Mouse (Mus musculus): ENCODE data around the gene Sema3b. TPM values are rescaled to one million over a fixed set of nuclear protein-coding genes. Genes with fewer than 3 reads are reported as not detected.
A peak's percentile ranks its signal among the peaks of the same experiment; 100 is the strongest.

Sema3b gene
- polyA plus RNA-seq, 1 experiment from 2014 or later = 0.52 TPM

- ATAC-seq = no peak
- H3K9ac ChIP-seq = no peak overlapping the region
- no peak overlapping the region for H3K27ac ChIP-seq
- peaks cover 39% of the 10 kb centered on the region for H3K4me1 ChIP-seq
- peaks cover 34% of the 10 kb centered on the region for H3K36me3 ChIP-seq
- H3K27me3 ChIP-seq (replicated peaks) = peaks cover 47% of the 10 kb centered on the region
- H3K9me3 ChIP-seq (replicated peaks) = no peaks in the 10 kb centered on the region
- 82% methylated on average over 11 of the region's 11 CpGs for WGBS (ENCODE audit: insufficient replicate concordance)
- H3K4me3 ChIP-seq = no peak overlapping the region
- no peak overlapping the region for H3K4me2 ChIP-seq
Measured at GRCm38 (mm10) chr9:107596619-107597569, 12.1 kb downstream of the Sema3b start.

DNA sequence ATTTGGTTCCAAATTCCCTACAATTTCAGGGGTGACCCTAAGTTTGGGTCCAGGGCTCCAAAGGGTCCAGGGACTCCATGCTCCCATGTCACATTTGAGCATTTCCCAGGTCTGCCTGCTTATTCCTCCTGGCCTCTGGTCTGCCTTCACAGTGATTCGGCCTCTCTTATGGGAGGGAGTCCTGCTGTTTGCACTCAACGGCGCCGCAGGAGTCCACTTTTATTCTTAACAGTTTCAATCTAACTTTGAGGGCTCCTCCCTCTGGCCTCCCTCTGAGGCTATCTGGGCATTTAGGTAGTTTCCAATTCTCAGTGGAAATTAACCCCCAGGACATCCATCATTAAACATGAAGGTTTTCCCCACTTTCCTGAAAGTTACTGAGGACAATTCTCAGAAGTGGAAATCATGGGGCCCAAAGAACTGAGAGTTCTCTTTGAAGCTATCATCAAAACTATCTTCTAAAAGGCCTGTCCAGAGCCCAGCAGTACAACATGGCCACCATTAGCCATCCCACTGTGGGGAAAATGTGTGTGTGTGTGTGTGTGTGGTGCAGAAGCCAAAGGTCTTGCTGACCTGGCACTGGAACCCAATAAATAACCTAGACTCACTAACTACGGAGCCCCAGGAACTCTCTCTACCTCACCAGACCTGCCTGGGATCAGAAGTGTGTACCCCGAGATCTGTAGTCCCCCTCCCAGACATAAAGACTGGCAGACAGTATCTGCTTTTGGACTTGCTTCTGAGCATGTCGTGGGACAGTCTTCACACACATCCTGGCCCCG lies 14.6 kb downstream of the Sema3b start:
- ATAC-seq = no peak
- WGBS (ENCODE audit: insufficient replicate concordance) = 82% methylated on average over 8 of the region's 8 CpGs
- Histone ChIP-seq H3K27ac (no peak overlapping the region), H3K4me3 (no peak overlapping the region), H3K9ac (no peak overlapping the region), H3K27me3 (replicated peaks) (peaks cover 23% of the 10 kb centered on the region), H3K4me2 (no peak overlapping the region), H3K9me3 (replicated peaks) (no peaks in the 10 kb centered on the region), H3K36me3 (peaks cover 59% of the 10 kb centered on the region), H3K4me1 (peaks cover 47% of the 10 kb centered on the region)

- Histone ChIP-seq H3K4me2 (no peak overlapping the region), H3K9me3 (replicated peaks) (no peaks in the 10 kb centered on the region), H3K4me1 (peaks cover 49% of the 10 kb centered on the region), H3K36me3 (peaks cover 67% of the 10 kb centered on the region), H3K9ac (no peak overlapping the region), H3K4me3 (no peak overlapping the region), H3K27ac (0 out of 2 replicates have a peak overlapping the region, but pooled peaks have one; percentile 1), H3K27me3 (replicated peaks) (peaks cover 11% of the 10 kb centered on the region)
- no peak for ATAC-seq
- 89% methylated on average over 11 of the region's 11 CpGs for WGBS (ENCODE audit: insufficient replicate concordance)
Measured at GRCm38 (mm10) chr9:107593101-107593976, 15.7 kb downstream of the Sema3b start.

- Histone ChIP-seq H3K27me3 (replicated peaks) (no peaks in the 10 kb centered on the region), H3K9ac (peak overlapping the region; percentile 93), H3K4me1 (peaks cover 48% of the 10 kb centered on the region), H3K4me2 (peak overlapping the region; percentile 73), H3K36me3 (peaks cover 67% of the 10 kb centered on the region), H3K9me3 (replicated peaks) (no peaks in the 10 kb centered on the region), H3K27ac (peak overlapping the region; percentile 99), H3K4me3 (peak overlapping the region; percentile 82)
- ATAC-seq = no peak
- WGBS (ENCODE audit: insufficient replicate concordance) = 86% methylated on average over 6 of the region's 6 CpGs
Measured at GRCm38 (mm10) chr9:107590773-107591060, 18.3 kb downstream of the Sema3b start.

DNA sequence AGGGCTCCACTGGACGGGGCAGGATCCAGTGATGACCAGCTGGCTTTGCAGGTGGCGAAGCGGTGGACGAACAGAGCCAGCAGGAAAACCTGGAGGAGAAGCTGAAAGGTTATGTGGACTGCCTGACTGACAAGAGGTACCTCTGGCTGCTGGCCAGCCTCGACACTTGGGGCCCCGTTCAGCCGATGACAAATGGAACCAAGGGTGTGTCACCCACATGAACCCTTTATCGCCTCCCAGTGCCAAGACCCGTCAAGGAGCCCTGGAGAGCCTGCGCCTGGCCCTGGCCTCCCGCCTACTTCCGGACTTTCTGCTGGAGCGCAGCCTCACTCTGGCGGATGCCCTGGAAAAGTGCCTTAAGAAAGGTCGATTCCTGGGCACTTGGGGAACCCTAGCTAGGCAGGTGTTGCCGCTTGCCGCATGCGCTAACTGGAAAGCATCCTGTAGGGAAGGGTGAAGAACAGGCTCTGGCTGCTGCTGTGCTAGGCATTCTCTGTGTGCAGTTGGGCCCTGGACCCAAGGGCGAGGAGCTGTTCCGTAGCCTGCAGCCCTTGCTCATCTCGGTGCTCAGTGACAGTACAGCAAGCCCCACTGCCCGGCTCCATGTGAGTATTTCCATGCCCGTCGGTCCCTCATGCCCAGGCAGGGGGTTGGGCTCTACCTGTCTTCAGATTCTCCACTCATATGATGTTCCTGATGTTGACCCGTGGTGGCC lies 18.8 kb downstream of the Sema3b start:
- 74% methylated on average over 25 of the region's 25 CpGs for WGBS (ENCODE audit: insufficient replicate concordance)
- Histone ChIP-seq H3K9me3 (replicated peaks) (no peaks in the 10 kb centered on the region), H3K9ac (peak overlapping the region; percentile 93), H3K4me2 (peak overlapping the region; percentile 73), H3K4me3 (peak overlapping the region; percentile 82), H3K27me3 (replicated peaks) (no peaks in the 10 kb centered on the region), H3K27ac (peak overlapping the region; percentile 99), H3K36me3 (peaks cover 69% of the 10 kb centered on the region), H3K4me1 (peaks cover 53% of the 10 kb centered on the region)
- peak; percentile 9; the same call in 1 of the 2 replicates for ATAC-seq

- H3K27ac ChIP-seq = peak overlapping the region; percentile 99
- no peaks in the 10 kb centered on the region for H3K27me3 ChIP-seq (replicated peaks)
- under 1% methylated on average over 33 of the region's 33 CpGs for WGBS (ENCODE audit: insufficient replicate concordance)
- ATAC-seq = peak; percentile 17
- peaks cover 69% of the 10 kb centered on the region for H3K36me3 ChIP-seq
- no peaks in the 10 kb centered on the region for H3K9me3 ChIP-seq (replicated peaks)
- H3K4me2 ChIP-seq = peak overlapping the region; percentile 73
- peaks cover 70% of the 10 kb centered on the region for H3K4me1 ChIP-seq
- peak overlapping the region; percentile 93 for H3K9ac ChIP-seq
- peak overlapping the region; percentile 82 for H3K4me3 ChIP-seq
Measured at GRCm38 (mm10) chr9:107587833-107588639, 21.0 kb downstream of the Sema3b start.

DNA sequence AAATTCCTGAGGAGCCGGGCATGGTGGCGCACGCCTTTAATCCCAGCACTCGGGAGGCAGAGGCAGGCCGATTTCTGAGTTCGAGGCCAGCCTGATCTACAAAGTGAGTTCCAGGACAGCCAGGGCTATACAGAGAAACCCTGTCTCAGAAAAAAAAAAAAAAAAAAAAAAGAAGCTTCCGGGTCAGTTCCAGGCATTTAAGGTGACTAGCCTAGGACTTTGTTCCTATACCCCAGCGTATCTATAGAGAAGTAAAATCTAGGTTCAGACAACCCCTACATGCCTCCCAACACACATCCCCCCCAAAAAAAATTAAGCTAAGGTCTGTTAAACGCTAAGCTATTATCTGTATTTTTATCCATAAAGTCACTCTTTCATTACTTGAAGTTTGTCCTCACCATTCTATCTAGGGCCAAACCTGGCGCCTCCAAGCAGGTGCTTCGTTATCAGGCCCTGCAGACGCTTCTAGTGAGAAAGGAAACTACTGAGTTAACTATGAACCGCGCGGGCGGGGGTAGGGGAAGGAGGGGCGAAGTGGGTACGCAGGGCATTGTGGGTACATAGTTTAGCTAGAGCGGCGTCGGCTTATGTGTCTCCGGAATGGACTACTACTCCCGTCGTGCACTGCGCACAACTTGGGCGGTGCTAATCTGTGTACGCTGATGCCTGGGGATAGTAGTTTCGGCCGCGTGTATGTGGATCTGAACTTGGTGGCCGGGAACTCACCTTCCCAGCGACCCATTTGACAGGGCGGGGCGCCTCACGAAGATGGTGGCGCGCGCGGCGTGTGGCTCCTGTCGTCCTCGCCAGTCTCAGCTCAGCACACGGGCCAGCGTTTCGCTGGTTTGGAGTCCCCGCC lies 21.8 kb downstream of the Sema3b start, which contains the start of gene Ifrd2:
Ifrd2 (plus strand) TSS at position 669 of the 859 bp plus-strand sequence.
- ATAC-seq = peak; percentile 93
- no peaks in the 10 kb centered on the region for H3K27me3 ChIP-seq (replicated peaks)
- H3K4me1 ChIP-seq = peaks cover 77% of the 10 kb centered on the region

GRCm38 (mm10) chr9:107586504-107586903 lies 22.5 kb downstream of the Sema3b start:
- peak overlapping the region; percentile 82 for H3K4me3 ChIP-seq
- peaks cover 84% of the 10 kb centered on the region for H3K4me1 ChIP-seq
- peak overlapping the region; percentile 76 for H3K9ac ChIP-seq
- peak overlapping the region; percentile 99 for H3K27ac ChIP-seq
- WGBS (ENCODE audit: insufficient replicate concordance) = 80% methylated on average over 5 of the region's 5 CpGs
- peak overlapping the region; percentile 73 for H3K4me2 ChIP-seq
- H3K9me3 ChIP-seq (replicated peaks) = no peaks in the 10 kb centered on the region
- peaks cover 59% of the 10 kb centered on the region for H3K36me3 ChIP-seq
- ATAC-seq = no peak
- no peaks in the 10 kb centered on the region for H3K27me3 ChIP-seq (replicated peaks)

More for the DNA sequence above, 21.8 kb downstream of the Sema3b start, which contains the start of gene Ifrd2:
- Histone ChIP-seq H3K4me3 (peak within 1 kb of the TSS; percentile 82), H3K4me2 (peak within 1 kb of the TSS; percentile 73), H3K9ac (peak within 1 kb of the TSS; percentile 93), H3K9me3 (replicated peaks) (no peaks in the 10 kb centered on the region), H3K36me3 (peaks cover 66% of the 10 kb centered on the region), H3K27ac (peak within 1 kb of the TSS; percentile 99)
- 7% methylated on average over 46 of the region's 46 CpGs for WGBS (ENCODE audit: insufficient replicate concordance)

GRCm38 (mm10) chr9:107583174-107583573 lies 25.9 kb downstream of the Sema3b start:
- H3K36me3 ChIP-seq = peaks cover 30% of the 10 kb centered on the region
- H3K27ac ChIP-seq = peak overlapping the region; percentile 95
- no peak overlapping the region for H3K4me2 ChIP-seq
- 88% methylated on average over 14 of the region's 14 CpGs for WGBS (ENCODE audit: insufficient replicate concordance)
- no peak overlapping the region for H3K9ac ChIP-seq
- no peaks in the 10 kb centered on the region for H3K9me3 ChIP-seq (replicated peaks)
- no peak for ATAC-seq
- no peaks in the 10 kb centered on the region for H3K27me3 ChIP-seq (replicated peaks)
- H3K4me1 ChIP-seq = peaks cover 72% of the 10 kb centered on the region
- no peak overlapping the region for H3K4me3 ChIP-seq

Measured in liver, embryonic 12.5 days (tissue).